Mouse (Mus musculus): ENCODE data around the gene Col25a1.
A peak's percentile ranks its signal among the peaks of the same experiment; 100 is the strongest.

Col25a1 gene

GRCm38 (mm10) chr3:130310694-130311305, 179.5 kb downstream of the Col25a1 start:
- peak in 1 of 2 experiments; percentile 30 for DNase-seq (ENCODE audit: low spot score in 2 of 2)

GRCm38 (mm10) chr3:130313246-130313645, 181.9 kb downstream of the Col25a1 start:
- DNase-seq (ENCODE audit: low spot score in 2 of 2), result no peak

GRCm38 (mm10) chr3:130327039-130328015, 196.0 kb downstream of the Col25a1 start:
- no peak for DNase-seq (ENCODE audit: low spot score in 2 of 2)

GRCm38 (mm10) chr3:130328909-130329308, 197.6 kb downstream of the Col25a1 start:
- DNase-seq (ENCODE audit: low spot score in 2 of 2), result no peak

- DNase-seq (ENCODE audit: low spot score in 2 of 2), result no peak
These were observed 198.7 kb downstream of the Col25a1 start for GRCm38 (mm10) chr3:130329833-130330555.

- no peak for DNase-seq (ENCODE audit: low spot score in 2 of 2)
These were observed 199.3 kb downstream of the Col25a1 start for GRCm38 (mm10) chr3:130330556-130330950.

- no peak for DNase-seq (ENCODE audit: low spot score in 2 of 2)
These were observed 201.1 kb downstream of the Col25a1 start for GRCm38 (mm10) chr3:130332347-130332913.

- peak; percentile 38 to 51 for DNase-seq (ENCODE audit: low spot score in 2 of 2)
These were observed 206.6 kb downstream of the Col25a1 start for GRCm38 (mm10) chr3:130337857-130338256.

GRCm38 (mm10) chr3:130338371-130338770, 207.1 kb downstream of the Col25a1 start:
- no peak for DNase-seq (ENCODE audit: low spot score in 2 of 2)

GRCm38 (mm10) chr3:130350161-130350560, 218.9 kb downstream of the Col25a1 start:
- no peak for DNase-seq (ENCODE audit: low spot score in 2 of 2)

GRCm38 (mm10) chr3:130354399-130355039, 223.2 kb downstream of the Col25a1 start:
- no peak for DNase-seq (ENCODE audit: low spot score in 2 of 2)

GRCm38 (mm10) chr3:130356575-130357173, 225.4 kb downstream of the Col25a1 start:
- no peak for DNase-seq (ENCODE audit: low spot score in 2 of 2)

- DNase-seq (ENCODE audit: low spot score in 2 of 2), result no peak
These were observed 229.5 kb downstream of the Col25a1 start for GRCm38 (mm10) chr3:130360813-130361212.

GRCm38 (mm10) chr3:130361922-130362321, 230.6 kb downstream of the Col25a1 start:
- no peak for DNase-seq (ENCODE audit: low spot score in 2 of 2)

- no peak for DNase-seq (ENCODE audit: low spot score in 2 of 2)
These were observed 231.6 kb downstream of the Col25a1 start for GRCm38 (mm10) chr3:130362797-130363367.

GRCm38 (mm10) chr3:130366917-130367610, 235.8 kb downstream of the Col25a1 start:
- no peak for DNase-seq (ENCODE audit: low spot score in 2 of 2)

- DNase-seq (ENCODE audit: low spot score in 2 of 2), result no peak
These were observed 237.1 kb downstream of the Col25a1 start for GRCm38 (mm10) chr3:130368352-130368751.

- no peak for DNase-seq (ENCODE audit: low spot score in 2 of 2)
These were observed 237.8 kb downstream of the Col25a1 start for GRCm38 (mm10) chr3:130369113-130369512.

GRCm38 (mm10) chr3:130370167-130370566, 238.9 kb downstream of the Col25a1 start:
- DNase-seq (ENCODE audit: low spot score in 2 of 2), result no peak

GRCm38 (mm10) chr3:130373145-130373544, 241.8 kb downstream of the Col25a1 start:
- DNase-seq (ENCODE audit: low spot score in 2 of 2), result no peak

Data from right cerebral cortex, postnatal 10 days (tissue).